Mouse (Mus musculus) C3H10T1/2 (cell line): ENCODE results near the gene Uhrf1bp1l. TPM values are rescaled to one million over a fixed set of nuclear protein-coding genes. Genes with fewer than 3 reads are reported as not detected.

Experiments
- polyA plus RNA-seq, 2 experiments: library from polyadenylated mRNA; unstranded; fragments of >200 nt; fragmentation: generic; extraction: Trizol; gene quantifications; one replicate each; pipeline ENCODE4 v1.2.1; 2012; ENCODE audit warnings: missing spikeins in 2 of 2

The Uhrf1bp1l gene
- polyA plus RNA-seq = 1 to 10 TPM in 1 of 2 experiments, under 1 TPM in 1; 0.87 to 9.1 TPM

DNA sequence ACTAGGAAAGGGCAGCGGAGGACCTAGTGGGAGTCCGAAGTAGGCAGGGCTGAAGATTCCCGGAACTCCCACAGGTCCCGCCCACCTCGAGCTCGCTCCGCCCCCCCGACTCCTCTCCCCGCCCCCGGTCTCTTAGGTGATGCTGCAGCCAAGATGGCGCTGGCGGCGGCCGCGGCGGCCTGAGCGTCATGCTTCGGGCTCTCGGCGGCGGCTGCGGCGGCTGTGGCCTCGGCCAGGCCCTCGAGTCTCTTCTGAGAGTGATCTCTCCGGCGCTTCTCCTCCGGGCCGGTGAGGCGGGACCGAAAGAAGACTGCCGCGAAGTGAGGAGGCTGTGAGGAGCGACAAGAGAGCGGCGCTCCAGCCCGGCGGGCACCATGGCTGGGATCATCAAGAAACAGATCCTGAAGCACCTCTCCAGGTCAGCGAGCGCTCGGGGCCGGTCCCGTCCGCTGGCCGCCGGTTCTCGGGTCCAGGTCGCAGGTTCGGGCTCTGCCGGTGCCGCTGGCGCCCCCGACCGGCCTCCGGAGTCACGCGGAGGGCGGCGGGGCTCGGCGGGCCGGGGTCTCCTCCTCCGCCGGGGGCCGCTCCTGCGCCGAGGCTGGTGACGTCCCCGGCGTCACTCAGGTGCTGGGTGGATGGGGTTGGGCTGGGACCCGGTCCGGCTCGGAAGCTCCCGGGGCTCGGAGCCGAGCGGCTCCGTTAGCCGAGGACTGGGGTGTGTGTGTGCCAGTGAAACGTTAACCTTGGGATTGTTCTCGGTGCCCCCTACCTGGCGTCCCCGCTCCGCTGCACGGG lies at the start of gene Uhrf1bp1l:
Gene Uhrf1bp1l, plus strand, starts transcription at position 121 of the 795 bp plus-strand sequence.

DNA sequence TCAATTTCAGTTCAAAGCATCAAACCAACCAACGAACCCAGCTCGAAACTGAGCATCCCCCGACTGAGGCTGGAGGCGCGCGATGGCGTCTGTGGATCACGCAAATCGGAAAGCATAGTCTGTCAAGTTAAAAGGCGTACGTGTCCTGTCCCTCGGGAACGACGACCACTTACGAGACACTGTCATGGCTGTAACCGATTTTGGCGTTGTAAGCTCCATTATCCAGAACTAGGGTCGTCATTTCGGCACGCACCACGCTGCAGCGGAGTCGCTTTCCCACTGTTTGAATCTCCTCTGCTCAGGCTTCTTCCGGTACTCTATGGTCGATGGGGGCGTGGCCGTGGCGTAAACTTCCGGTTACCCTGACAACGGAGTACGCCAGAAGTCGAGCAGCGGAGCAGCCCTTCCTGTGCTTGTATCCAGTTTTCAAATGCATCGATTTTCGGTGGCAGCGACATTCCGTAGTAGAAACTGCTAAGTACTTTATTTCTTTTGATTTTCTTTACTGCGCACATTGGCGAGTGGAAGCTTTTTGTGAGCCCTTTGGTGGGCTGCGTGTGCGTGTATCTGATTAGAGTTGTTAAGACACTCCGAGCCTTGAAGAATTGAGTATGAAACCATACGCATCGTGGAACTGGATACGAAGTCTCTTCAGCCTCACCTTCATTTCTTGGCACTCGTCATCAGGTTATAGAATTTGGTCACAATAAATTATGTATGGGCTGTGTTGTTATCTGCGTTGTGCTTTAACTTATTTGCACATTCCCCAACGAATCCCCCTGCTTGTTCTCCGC lies 12.6 kb upstream of the Uhrf1bp1l start, which contains the start of gene Actr6:
Gene Actr6, minus strand, starts transcription at position 295 of the 794 bp plus-strand sequence.

Other genes starting within 250 kb of the Uhrf1bp1l start
- under 1 TPM; 0.02 to 0.05 TPM for gene Nr1h4, start 211.4 kb upstream of the Uhrf1bp1l start, polyA plus RNA-seq
- under 1 TPM in 1 of 2 experiments, not detected in 1; 0.01 TPM for gene Slc17a8, start 123.7 kb upstream of the Uhrf1bp1l start, polyA plus RNA-seq
- gene Scyl2, start 58.7 kb upstream of the Uhrf1bp1l start, polyA plus RNA-seq = 1 to 10 TPM in 1 of 2 experiments, under 1 TPM in 1; 0.46 to 6.5 TPM
- 1 to 10 TPM in 1 of 2 experiments, under 1 TPM in 1; 0.19 to 2.7 TPM for gene Actr6, start 12.7 kb upstream of the Uhrf1bp1l start, polyA plus RNA-seq
- gene Anks1b, start 128.5 kb downstream of the Uhrf1bp1l start, polyA plus RNA-seq = under 1 TPM; 0.25 to 0.34 TPM